Mouse (Mus musculus): Measurements from ENCODE around the gene Pik3r1. TPM values are rescaled to one million over a fixed set of nuclear protein-coding genes. Genes with fewer than 3 reads are reported as not detected.

Gene Pik3r1
- total RNA-seq, 2 experiments from 2014 or later = 56.5 to 93.8 TPM

DNA sequence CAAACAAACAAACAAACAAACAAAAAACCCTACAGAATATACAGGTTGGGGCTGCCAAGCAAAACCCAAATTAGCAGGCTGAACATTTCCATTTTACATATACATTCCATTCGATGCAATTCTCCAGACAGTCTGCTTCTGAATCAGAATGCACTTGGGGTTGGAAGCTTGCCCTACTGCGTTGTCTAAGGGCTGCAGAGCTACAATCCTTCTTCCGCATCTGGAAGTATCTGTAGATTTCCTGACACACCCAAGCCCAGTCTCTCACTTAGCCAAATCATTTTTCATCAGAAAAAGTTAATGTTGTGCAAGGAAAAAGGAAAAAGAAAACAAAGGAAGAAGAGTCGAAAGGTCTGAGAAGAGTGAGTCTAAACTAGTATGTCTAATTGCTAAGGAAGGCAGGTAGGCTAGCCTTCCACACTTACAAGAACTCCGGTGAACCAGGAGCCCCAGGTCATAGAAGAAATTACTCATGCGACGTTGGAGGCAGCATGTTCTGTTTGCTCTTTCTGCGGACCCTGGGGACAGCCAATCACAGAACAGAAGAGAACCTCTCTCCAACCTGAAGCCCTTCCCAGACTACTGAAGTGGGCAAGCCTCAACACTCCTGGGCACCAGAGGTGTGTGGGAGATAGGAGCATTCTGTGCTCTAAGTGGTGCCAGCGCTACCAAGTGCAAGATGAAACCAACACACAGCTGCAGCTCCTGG lies 55.1 kb downstream of the Pik3r1 start:
- ATAC-seq (ENCODE audit: poor library complexity, severe bottlenecking) = no peak

DNA sequence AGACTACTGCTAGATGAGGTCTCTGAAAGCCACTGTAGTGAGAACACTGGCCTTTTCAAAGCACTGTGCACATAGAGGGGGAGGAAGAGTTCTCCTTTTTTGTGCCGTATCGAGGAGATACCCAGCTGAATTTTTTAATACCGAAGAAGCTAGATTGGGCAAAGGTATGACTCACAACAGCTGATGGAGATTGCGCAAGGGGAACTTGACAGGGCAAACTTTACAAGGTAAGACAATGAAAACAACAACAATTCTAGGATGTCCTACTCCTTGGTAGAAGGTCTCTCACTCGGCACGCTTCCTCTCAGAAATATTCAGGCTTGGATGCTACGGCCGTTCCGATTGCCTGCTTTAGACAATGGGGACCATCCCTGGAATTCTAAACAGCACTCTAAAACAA lies 55.9 kb downstream of the Pik3r1 start:
- ATAC-seq (ENCODE audit: poor library complexity, severe bottlenecking) = peak; percentile 55

DNA sequence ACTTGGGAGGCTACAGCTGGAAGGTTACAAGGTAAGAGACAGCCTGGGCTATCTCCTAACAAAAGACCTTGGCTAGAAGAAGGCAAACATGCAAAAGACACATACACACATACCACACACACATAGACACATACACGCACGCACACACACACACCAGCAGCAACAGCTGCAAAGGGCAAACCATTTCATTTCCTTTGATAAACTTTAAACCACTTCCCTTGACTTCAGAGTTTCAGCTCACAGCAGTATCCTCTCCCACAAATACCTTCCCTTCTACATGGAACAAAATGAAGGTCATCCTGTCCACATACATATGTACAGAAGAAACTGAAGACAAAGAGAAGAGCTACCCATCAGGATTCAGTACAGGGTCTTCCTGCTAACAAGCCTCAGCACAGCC lies 56.7 kb downstream of the Pik3r1 start:
- ATAC-seq (ENCODE audit: poor library complexity, severe bottlenecking) = peak; percentile 38; the same call in 1 of the 2 replicates

DNA sequence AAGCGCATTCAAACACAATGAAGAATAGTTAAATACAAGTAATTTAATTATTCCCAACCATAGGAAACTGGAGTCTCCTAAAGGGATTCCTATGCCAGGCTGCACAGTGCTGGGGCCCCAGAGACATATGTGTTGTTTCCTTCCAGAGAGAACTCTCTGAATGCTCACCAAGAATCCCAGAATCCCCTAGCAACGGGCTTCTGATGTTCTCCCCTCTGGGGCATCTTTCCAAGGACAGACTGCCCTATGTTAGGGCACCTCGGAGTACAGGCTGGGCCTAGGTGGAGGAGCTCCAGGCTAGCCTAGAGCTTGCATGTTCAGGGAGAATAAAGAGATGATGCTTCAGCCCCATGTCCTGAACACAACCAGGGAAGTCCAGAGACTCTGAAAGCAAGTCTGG lies 58.2 kb downstream of the Pik3r1 start:
- ATAC-seq (ENCODE audit: poor library complexity, severe bottlenecking) = no peak

DNA sequence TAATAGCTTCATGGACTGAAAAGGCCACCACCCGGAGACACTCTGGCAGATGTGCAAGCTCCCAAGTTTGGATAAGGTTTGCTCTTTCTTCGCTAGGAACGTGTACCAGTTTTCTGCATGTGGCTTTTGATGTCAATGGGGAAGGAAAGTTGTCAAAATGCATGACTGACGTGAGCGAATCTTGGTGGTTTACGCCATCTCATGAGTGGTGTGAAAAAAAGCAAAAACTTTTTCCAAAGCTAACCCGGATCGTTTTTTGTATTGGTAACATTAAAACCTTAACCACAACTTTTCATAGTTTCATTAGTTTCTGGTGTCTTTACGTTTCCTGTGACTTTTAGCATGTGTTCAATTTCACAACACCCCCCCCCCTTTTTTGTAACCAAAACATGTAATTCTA lies 60.8 kb downstream of the Pik3r1 start:
- ATAC-seq (ENCODE audit: poor library complexity, severe bottlenecking) = peak; percentile 24; the same call in 1 of the 2 replicates

DNA sequence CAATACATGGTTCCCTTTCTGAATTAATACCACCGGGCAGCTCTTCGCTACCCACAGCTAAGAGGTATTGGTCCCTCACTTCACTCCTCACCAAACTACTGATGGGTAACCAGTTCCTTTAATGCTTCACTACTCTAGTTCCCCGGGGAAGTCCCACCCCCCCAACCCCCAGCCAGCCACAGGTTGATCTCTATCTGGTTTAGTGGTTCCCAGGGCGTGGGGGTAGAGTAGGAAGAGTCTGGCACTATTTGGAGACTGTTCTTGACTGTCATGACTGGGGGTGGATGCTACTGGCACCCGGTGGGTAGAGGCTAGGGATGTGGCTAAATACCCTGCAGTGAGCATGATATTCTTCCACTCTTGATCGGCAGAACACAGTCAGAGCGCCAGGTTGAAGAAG lies 61.6 kb downstream of the Pik3r1 start:
- peak; percentile 13; the same call in 1 of the 2 replicates for ATAC-seq (ENCODE audit: poor library complexity, severe bottlenecking)

DNA sequence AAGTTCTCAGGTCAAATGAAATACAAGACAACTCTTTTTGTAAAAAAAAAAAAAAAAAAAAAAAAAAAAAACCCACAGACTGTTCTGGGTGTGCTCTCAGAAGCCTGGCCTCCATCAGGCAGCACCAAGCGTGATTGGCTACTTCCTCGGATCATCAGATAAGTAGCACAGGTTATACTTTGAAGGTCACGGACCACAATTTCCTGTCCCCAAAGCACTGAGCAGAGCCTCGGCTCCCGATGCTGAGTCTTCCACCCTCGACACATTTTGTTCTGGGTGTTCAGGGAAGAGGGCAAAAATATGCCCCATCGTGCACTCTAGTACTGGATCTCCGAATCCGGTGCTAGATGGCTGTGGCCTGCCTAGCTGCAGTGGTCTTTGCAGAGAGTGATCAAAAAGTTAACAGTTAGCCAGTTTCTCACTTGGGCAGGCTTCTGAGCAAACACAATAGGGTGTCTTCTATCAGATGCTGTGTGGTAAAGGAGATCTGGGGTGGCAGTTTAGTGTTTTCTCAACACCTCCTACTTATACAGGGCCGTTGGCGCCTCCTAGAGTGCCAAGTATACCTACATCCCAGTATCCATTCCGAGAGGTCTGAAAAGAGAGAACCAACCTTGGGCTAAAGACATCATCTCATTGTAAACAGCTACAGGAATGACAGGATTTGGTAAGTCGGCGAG lies 65.8 kb downstream of the Pik3r1 start:
- peak; percentile 64 for ATAC-seq (ENCODE audit: poor library complexity, severe bottlenecking)

DNA sequence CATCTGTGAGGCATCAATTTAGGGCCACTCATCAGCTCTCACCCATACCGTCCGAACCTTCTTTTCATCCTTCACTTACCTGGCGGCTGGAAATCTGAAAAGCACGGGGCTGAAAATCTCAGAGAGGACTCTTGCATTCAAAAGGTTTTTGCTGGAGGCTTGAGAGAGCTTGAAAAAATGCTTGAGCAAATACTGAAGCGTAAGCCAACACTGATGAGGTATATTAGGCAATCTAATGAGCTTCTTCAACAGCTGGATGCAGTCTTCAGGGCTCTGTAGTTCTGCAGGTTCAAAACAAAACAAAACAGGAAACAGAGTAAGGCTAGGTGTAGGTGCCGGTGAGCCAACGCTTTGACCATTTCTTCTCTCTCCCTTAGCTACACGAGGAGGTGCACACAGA lies 66.4 kb downstream of the Pik3r1 start:
- no peak for ATAC-seq (ENCODE audit: poor library complexity, severe bottlenecking)

DNA sequence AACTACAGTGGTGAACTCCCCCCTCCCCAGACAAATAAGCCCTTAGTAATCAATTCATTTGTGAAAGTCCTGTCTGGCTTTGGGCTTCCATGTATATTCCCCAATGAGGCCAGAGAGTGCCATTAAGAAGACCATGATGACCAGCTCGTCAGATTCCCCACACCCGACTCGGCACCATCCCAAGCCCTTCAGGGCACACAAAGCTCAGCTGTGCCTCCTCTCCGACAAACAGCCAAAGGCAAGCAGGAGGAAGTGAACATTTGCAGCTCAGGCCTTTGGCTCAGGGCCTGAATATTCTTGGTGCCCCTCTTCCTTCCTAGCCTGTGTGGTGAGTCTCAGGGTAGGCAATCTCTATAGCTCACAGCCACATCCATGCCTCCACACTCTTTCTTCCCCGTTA lies 68.3 kb downstream of the Pik3r1 start:
- ATAC-seq (ENCODE audit: poor library complexity, severe bottlenecking) = no peak

DNA sequence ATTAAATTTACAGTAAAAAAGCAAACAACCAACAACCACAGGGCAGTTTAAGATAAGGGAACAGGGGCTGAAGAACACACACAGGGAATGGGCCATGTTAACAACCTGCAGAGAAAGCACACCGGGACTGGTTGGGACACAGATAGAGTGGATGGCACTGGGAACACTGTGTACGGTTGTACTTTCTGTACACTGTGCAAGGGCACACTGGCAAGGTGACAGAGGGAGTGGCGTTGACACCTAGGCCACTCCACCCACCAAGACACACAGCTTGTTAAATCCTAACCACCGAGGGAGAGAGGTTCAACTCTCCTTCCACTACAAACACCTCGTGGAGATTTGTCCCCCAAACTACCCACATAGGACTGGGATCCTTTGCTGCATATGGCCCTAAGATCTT lies 70.1 kb downstream of the Pik3r1 start:
- ATAC-seq (ENCODE audit: poor library complexity, severe bottlenecking) = no peak

DNA sequence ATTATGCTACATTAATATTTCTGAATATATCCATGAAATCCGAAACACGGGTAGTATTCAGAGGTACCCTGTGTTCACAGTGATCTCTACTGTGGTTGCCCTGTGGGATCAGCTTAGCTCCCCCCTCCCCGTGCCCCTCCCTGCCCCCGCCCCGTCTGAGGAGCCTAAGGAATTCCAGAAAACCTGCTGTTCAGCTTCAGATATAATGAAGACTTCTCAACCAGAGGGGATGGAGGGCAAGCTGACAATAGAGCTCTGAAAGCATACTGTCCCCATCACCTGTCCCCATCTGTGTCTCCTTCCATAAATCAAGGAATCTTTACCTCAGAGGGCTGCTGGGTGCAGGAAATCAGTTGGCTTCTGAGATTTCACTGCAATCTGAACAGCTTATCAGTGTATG lies 70.6 kb downstream of the Pik3r1 start:
- no peak for ATAC-seq (ENCODE audit: poor library complexity, severe bottlenecking)

DNA sequence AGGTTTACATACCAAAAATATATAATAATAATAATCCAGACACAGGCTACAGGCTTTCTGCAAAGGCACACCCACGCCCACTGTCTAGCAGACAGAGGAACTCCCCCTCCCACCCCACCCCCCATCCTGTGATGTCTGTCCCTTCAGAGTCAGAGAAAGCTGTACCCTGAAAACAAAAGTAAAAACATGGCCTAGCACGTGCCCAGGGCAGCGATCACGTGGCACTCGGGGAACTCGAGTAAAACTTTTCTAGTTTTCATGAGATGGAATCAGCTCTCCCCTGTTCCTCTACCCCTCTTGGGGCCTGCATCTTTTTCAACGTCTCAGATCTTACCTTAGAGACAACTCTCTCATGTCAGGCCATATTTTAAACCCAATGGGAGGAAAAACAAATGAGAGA lies 71.2 kb downstream of the Pik3r1 start:
- ATAC-seq (ENCODE audit: poor library complexity, severe bottlenecking) = no peak

DNA sequence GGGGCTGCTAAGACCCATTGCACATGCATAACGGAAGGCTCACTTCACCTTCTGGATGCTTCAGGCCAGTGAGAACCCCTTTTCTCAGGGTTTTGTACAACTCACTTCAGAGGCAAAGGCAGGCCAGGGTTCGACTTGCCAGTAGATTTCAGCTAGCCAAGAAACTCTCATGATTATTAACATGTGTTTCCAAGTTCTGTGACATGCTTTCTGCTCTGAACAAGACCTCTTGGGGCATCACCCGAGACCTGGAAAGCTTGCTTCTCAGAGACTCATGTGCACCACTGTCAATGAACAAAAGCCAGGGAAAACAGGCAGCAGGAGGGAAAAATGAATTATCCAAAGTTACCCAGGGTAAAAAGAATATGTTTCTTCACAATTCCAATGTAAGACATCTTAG lies 71.7 kb downstream of the Pik3r1 start:
- ATAC-seq (ENCODE audit: poor library complexity, severe bottlenecking) = no peak

DNA sequence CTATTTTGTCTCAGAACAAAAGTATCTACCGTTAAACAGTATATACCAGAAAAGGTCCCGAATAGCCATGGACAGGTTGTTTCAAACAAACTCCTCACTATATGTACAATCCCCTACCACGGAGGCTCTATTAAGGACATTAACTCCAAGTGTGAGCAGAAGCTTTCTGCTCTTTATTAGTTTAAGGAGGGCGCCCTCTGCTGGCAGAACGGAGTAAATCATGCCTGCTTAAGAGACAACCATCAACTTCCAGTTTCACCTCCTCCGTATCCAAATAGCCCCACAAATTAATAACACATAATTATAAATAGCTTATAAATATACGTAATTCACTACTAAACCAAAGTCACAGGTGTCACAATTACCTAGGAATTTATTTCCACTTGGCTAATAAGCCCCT lies 72.1 kb downstream of the Pik3r1 start:
- ATAC-seq (ENCODE audit: poor library complexity, severe bottlenecking) = peak; percentile 46

DNA sequence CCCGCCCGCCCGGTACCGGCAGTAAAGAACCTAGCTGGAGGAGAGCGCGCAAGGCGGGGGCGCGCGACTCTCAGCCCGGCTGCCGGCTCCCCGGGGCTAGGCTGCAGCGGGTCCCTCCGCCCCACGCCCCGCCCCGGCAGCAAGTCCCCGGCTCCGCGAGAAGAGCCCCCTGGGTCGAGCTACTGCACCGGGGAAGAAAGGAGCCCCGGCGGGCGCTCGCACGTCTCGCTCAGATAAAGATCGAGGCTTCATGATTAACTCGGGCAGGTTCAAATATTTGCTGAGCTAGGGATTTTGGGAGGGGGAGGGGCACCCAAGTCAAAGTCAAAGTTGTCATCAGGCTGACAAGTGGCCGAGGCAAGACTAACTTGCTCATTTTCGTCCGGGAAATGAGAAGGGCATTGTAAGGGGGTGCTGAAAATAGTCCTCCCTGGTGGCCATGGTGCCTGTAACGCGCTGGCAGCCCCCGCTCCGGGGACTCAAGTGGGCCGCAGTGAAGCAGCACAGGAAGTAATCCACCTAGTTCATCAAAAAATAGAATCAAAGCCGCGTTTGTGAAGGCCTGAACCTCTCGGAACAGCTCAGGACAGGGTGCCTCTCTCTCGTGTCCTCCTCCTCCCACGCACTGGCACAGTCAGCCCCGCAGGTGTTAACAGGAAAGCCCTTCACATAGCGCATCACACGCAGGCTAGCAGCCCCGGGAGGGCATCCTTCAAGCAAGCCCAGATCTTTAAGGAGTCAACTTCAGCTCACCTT lies 73.3 kb downstream of the Pik3r1 start:
- ATAC-seq (ENCODE audit: poor library complexity, severe bottlenecking) = peak; percentile 25

DNA sequence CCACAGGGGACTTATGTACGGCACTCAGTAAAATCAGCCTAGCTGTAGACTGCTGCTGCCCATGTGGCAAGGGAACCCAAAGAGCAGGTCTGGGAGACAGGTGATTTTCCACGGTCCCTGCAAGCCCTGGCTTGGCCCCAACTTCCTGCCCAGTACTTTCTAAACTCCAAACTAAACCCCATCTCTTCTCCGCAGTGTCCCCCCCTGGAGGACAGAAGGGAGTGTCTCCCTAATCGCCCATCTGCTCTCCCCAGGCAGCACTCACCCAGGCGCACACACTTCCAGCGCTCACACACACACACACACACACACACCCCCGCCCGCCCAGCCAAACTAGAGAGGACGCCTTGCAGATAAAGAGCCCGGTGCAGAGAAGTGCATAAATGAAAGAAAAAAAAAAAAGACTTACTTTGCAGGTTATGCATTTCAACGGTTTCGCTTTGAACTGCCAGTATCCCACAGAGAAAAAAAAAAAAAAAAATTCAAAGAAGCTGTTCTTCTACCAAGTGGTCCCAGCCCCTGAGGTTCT lies 74.0 kb downstream of the Pik3r1 start:
- ATAC-seq (ENCODE audit: poor library complexity, severe bottlenecking) = peak; percentile 68

DNA sequence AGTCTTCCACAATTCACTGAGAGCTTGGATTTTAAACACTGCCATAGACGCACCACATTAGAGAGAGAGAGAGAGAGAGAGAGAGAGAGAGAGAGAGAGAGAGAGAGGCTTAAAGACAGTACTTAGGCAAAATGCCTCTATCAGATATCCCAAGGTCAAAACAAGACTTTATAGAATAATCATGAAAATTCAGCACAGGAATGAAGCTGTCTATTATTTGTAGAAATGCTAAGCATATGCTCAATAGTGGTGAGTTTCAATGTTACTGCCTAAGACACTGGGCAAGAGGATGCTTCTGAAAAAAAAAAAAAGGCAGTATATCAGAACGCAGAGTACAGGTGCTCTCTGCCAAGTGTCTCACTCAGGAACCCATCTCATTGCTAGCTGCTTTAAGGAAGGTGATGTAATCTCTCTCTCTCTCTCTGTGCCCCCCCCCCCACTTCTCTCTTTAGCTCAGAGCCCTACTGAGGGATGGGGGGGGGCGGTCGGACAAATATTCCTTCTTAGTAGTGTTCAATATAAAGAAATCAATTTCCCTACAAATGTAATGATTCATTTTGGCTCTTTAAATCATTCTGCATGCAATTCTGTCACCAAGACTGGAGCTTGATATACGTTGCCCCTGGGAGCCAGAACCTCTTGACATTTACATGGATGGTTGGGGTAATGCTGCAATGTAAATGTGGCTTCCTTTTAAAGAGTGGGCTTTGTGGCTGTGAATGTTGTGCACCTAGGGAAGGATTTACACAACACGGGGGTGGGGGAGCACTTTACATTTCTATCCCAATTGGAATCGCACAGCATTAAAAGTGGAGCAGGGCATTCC lies 74.9 kb downstream of the Pik3r1 start:
- no peak for ATAC-seq (ENCODE audit: poor library complexity, severe bottlenecking)

DNA sequence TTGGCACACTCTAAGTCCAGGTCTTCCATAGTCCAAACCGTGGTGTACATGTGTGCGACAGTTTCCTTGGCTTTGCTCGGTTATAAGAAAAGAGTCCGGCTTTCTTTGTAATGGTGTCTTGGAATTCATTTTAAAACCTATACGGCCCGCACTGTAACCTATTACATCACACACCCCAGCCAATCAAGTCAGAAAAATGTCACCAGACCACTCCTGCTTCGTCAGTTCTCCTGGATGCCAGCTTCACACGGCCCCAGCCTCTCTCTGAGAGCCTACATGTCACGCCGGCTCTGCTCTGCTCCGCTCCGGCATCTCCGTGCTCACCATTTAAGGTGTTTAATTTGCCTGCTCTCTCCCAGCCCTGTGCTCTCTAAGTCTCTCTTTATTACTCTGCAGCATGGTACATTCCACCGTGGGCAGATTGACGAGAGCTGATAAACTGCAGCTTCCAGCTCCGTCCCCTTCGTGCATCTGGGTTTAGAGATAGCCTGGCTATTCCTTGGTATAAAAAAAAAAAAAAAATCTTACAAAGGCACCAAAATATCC lies 75.7 kb downstream of the Pik3r1 start:
- ATAC-seq (ENCODE audit: poor library complexity, severe bottlenecking) = no peak

DNA sequence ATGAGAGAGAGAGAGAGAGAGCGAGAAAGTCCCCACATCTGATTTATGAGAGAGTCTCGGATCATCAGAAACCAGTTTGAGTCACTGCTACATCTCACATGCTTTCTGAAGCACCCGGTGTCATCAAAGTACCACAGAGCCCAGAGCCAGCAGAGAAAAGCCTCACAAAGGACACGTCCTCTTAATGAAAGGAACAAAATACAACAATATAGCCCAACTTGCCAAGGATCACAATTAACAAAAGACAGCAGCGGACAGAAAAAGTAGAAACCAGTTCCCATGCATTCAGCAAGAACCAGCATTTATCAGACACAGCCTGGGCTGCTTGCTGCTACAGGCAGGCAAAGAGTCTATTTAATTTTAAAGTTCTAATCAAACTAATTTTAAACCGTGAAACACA lies 76.3 kb downstream of the Pik3r1 start:
- ATAC-seq (ENCODE audit: poor library complexity, severe bottlenecking) = no peak

DNA sequence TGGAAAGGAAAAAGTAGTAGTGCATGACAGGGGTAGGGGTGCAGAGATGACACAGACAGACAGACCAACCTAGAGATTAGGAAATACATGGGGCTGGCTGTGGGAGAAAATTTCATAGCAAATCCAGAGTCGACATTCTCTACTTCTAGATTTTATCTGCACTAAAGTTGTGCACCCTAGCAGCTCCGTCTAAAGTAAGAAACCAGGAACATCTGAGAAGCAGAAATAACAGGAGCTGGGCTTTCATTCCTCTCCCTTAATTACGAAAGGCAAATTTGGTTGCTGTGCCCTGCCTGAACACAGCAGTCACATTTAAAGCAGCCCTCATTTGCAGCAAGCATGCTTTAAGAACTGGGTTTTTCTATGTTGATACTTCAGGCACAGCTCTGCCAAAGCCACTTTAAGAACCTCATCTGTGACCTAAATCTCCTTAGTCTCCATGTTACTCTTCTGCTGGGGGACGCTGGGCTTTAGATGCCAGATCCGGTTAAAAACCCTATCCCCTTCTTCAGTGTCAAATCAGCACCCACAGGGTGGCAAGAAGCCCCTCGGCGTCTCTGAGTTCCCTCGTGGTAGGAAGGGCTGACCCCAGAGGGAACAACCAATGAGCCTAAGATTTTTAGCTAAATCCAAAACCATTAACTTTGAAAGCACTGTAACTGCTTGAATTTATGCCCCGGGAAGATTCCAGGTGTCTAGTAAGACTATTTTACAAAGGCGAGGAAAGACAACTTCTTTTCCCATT lies 76.9 kb downstream of the Pik3r1 start:
- no peak for ATAC-seq (ENCODE audit: poor library complexity, severe bottlenecking)
